Mouse (Mus musculus) myocyte (in vitro differentiated cells): ENCODE results near the gene Ak1.

Experiments used
- POLR2A ChIP-seq: IDR thresholded peaks from one replicate; pipeline ENCODE4 v1.6.1; 2011; ENCODE audit warnings: low read depth, mild to moderate bottlenecking, control low read depth, moderate library complexity; ENCODE audit not compliant: insufficient read length
- SRF ChIP-seq: IDR thresholded peaks from one replicate; pipeline ENCODE4 v1.6.1; 2011; ENCODE audit warnings: low read depth; ENCODE audit not compliant: control insufficient read depth, insufficient read length
- TCF12 ChIP-seq: IDR thresholded peaks from one replicate; pipeline ENCODE4 v1.6.1; 2011; ENCODE audit warnings: mild to moderate bottlenecking, control low read depth; ENCODE audit not compliant: poor library complexity, insufficient read depth, severe bottlenecking

DNA sequence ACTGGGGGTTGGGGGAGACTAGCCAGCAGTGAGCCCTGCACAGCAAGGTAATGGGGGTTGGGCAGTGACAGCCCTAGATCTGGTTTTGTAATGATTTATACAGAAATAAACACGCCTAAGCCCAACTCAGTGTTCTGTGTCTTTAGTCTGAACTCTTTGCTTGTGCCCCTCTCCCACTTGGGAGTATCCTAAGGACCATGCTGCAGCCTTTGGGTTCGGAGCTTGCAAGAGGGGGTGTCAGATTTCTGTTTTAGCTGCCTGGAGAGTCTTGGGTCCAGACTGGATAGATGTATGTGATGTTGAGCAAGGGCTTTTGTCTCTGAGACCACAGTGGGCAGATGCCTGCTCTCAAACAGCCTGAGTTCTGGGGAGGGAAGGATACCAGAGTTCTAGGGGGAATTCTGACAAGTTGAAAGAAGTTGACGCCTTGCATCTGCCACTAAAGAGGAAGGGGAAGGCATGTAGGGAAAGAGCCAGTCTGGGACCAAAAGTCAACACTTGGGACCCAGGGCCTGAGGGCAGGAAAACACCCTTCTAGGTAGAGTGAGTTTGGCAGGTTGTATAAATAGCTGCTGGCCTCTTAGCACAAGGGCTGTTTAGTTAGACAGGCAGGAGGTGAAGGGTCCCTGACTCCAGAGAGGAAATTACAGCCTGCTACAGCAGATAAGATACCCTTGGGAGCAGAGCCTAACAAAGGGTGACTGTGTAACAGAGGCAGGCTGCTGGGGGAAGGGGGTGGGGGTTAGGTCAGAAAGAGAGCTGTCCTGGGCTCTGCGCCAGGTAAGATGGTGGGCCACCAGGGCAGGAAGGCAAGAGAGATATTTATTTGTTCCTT, 659 bp upstream of the Ak1 start:
- TF ChIP-seq SRF (no peak), POLR2A (no peak), TCF12 (no peak)
